Mouse (Mus musculus) liver, embryonic 14.5 days (tissue): ENCODE measurements around the gene Gamt.

Source experiments
- CTCF ChIP-seq: IDR thresholded peaks from 2 replicates; pipeline ENCODE4 v1.5.1; 2016; ENCODE audit warnings: antibody characterized with exemption, low read depth, control low read depth
- EP300 ChIP-seq: IDR thresholded peaks from 2 replicates; pipeline ENCODE4 v1.6.1; 2016; ENCODE audit warnings: antibody characterized with exemption, low read depth

DNA sequence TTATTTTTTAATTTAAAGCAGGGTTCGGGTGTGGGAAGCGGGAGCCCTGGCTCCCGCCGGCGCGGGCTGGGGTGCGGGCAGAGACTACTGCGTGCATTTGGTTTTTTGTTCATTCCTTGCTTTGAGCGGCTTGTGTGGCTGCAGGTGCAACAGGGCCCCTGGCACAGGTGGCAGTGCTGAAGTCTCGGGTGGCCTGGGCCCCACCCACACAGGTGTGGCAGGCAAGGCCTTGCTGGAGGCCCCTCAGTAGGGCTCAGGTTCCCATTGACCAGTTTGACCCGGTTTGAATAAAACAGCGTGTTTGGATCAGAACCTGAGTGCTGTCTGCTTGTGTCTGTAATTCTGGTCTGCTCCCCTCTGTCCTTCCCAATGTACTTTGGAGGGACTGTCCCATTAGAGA lies 27.3 kb upstream of the Gamt start:
- no peak for TF ChIP-seq CTCF
- TF ChIP-seq EP300: no peak
